Mouse (Mus musculus) CH12.LX (cell line): ENCODE data around the gene Rif1. TPM values are rescaled to one million over a fixed set of nuclear protein-coding genes. Genes with fewer than 3 reads are reported as not detected.

ENCODE experiments used
- DNase-seq: peaks from one replicate; pipeline ENCODE4 v3.0.0-alpha.2; 2013; ENCODE audit errors: extremely low read depth
- H3K27ac ChIP-seq: 2 replicates; pipeline ENCODE4 v1.5.1; 2012; ENCODE audit warnings: low read depth, mild to moderate bottlenecking, control low read depth, moderate library complexity; ENCODE audit not compliant: insufficient read depth
- H3K27me3 ChIP-seq: replicated peaks from 2 replicates; pipeline ENCODE3; 2012; ENCODE audit warnings: inconsistent platforms
- H3K36me3 ChIP-seq, 2 experiments: replicated peaks in 1 of 2; 2 replicates each; pipeline versions ENCODE3 to v1.6.1; 2012; ENCODE audit warnings: inconsistent platforms in 1 of 2, low read length in 1 of 2, mild to moderate bottlenecking in 1 of 2, mixed read lengths in 1 of 2, moderate library complexity in 1 of 2; ENCODE audit not compliant: control insufficient read depth in 1 of 2, insufficient read depth in 1 of 2
- H3K4me1 ChIP-seq, 2 experiments: 2 replicates each; pipeline ENCODE4 v1.6.1; 2012; ENCODE audit warnings: inconsistent platforms in 1 of 2, moderate library complexity in 1 of 2; ENCODE audit not compliant: insufficient read depth in 2 of 2, control insufficient read depth in 1 of 2
- H3K4me2 ChIP-seq: 2 replicates; pipeline ENCODE4 v1.6.1; 2012; ENCODE audit warnings: low read depth, mild to moderate bottlenecking, control low read depth; ENCODE audit not compliant: poor library complexity, insufficient read depth, severe bottlenecking
- H3K4me3 ChIP-seq, 3 experiments: fragments of 150-350 bp in 1 of 3; sonication (generic) in 1 of 3; replicated peaks in 1 of 3; 2 replicates each; pipeline versions ENCODE3 to v1.5.1; 2011 to 2012; ENCODE audit warnings: low read depth in 2 of 3, low read length in 2 of 3, mild to moderate bottlenecking in 2 of 3, moderate library complexity in 2 of 3, control low read depth in 1 of 3, improper control_type of control experiment in 1 of 3, inconsistent platforms in 1 of 3, mixed read lengths in 1 of 3; ENCODE audit not compliant: poor library complexity in 1 of 3
- H3K79me2 ChIP-seq: replicated peaks from 2 replicates; pipeline ENCODE4 v1.6.1; 2012; ENCODE audit warnings: mild to moderate bottlenecking, moderate library complexity; ENCODE audit not compliant: control insufficient read depth, poor library complexity, insufficient read depth, severe bottlenecking; ENCODE audit errors: extremely low read depth
- H3K9ac ChIP-seq: 2 replicates; pipeline ENCODE4 v1.6.1; 2012; ENCODE audit warnings: low read depth, mild to moderate bottlenecking, control low read depth, moderate library complexity; ENCODE audit not compliant: insufficient read depth
- H3K9me3 ChIP-seq: replicated peaks from 2 replicates; pipeline ENCODE3; 2012; ENCODE audit warnings: low read length, inconsistent platforms, mixed read lengths
- BHLHE40 ChIP-seq: IDR thresholded peaks from 2 replicates; pipeline ENCODE4 v1.6.1; 2011; ENCODE audit warnings: mild to moderate bottlenecking, low read depth, low read length, improper control_type of control experiment
- CHD1 ChIP-seq: IDR thresholded peaks from 2 replicates; pipeline ENCODE4 v1.6.1; 2012; ENCODE audit warnings: low read depth, low read length, improper control_type of control experiment, inconsistent platforms
- CHD2 ChIP-seq: IDR thresholded peaks from 2 replicates; pipeline ENCODE4 v1.6.1; 2011; ENCODE audit warnings: low read length, improper control_type of control experiment
- E2F4 ChIP-seq: IDR thresholded peaks from 2 replicates; pipeline ENCODE4 v1.6.1; 2011; ENCODE audit warnings: low read depth, low read length, improper control_type of control experiment; ENCODE audit not compliant: insufficient replicate concordance
- ETS1 ChIP-seq: conservative IDR thresholded peaks from 2 replicates; pipeline ENCODE4 v1.6.1; 2012; ENCODE audit warnings: low read depth, mild to moderate bottlenecking, inconsistent platforms, low read length, improper control_type of control experiment, moderate library complexity
- HCFC1 ChIP-seq: IDR thresholded peaks from 2 replicates; pipeline ENCODE4 v1.6.1; 2012; ENCODE audit warnings: low read depth, mild to moderate bottlenecking, inconsistent platforms, low read length, improper control_type of control experiment
- MAFK ChIP-seq: IDR thresholded peaks from 2 replicates; pipeline ENCODE4 v1.6.1; 2011; ENCODE audit warnings: low read length, improper control_type of control experiment; ENCODE audit not compliant: insufficient replicate concordance
- POLR2AphosphoS2 ChIP-seq: IDR thresholded peaks from 2 replicates; pipeline ENCODE4 v1.6.1; 2011; ENCODE audit warnings: low read depth, low read length, improper control_type of control experiment
- RCOR1 ChIP-seq: conservative IDR thresholded peaks from 2 replicates; pipeline ENCODE4 v1.6.1; 2012; ENCODE audit warnings: low read depth, mild to moderate bottlenecking, inconsistent platforms, low read length, improper control_type of control experiment
- SIN3A ChIP-seq: IDR thresholded peaks from 2 replicates; pipeline ENCODE4 v1.6.1; 2012; ENCODE audit warnings: low read length, improper control_type of control experiment, inconsistent platforms
- USF1 ChIP-seq: IDR thresholded peaks from 2 replicates; pipeline ENCODE4 v1.6.1; 2014; ENCODE audit warnings: low read depth, mild to moderate bottlenecking, inconsistent platforms, low read length, improper control_type of control experiment
- ZC3H11A ChIP-seq: IDR thresholded peaks from 2 replicates; pipeline ENCODE4 v1.6.1; 2012; ENCODE audit warnings: low read depth, mild to moderate bottlenecking, inconsistent platforms, low read length, improper control_type of control experiment
- ZKSCAN1 ChIP-seq: IDR thresholded peaks from 2 replicates; pipeline ENCODE4 v1.6.1; 2012; ENCODE audit warnings: low read depth, inconsistent platforms, low read length, improper control_type of control experiment, borderline replicate concordance
- ZMIZ1 ChIP-seq: IDR thresholded peaks from 2 replicates; pipeline ENCODE4 v1.6.1; 2012; ENCODE audit warnings: low read depth, mild to moderate bottlenecking, inconsistent platforms, low read length, improper control_type of control experiment
- dilution Hi-C: fragments of 300-500 bp; cut with MboI; formaldehyde crosslinking; loops from 2 replicates; pipeline ENCODE4 v1.14.3; 2020; ENCODE audit warnings: low sequenced_read_pairs; ENCODE audit not compliant: extremely low pct_unique_long_range_greater_than_20kb, extremely low pct_ligation_motif_present
- in situ Hi-C: fragments of 300-500 bp; cut with MboI; formaldehyde crosslinking; loops from 3 replicates; pipeline ENCODE4 v1.14.3; 2019; ENCODE audit warnings: low sequenced_read_pairs, low pct_ligation_motif_present, low pct_unique_long_range_greater_than_20kb, mixed read lengths
- polyA plus RNA-seq: library from polyadenylated mRNA; unstranded; fragments of >175 nt; gene quantifications from 2 replicates; pipeline ENCODE4 v1.2.1, GENCODE M21; 2012; ENCODE audit warnings: low read depth; ENCODE audit not compliant: insufficient read length
- total RNA-seq, 2 experiments: library from RNA; depleted of rRNA; stranded (reverse); fragments of 300-350 nt in 1 of 2; fragments of >200 nt in 1 of 2; gene quantifications; 2 replicates each; pipeline ENCODE4 v1.2.3; 2012 to 2014

The Rif1 gene
- total and polyA plus RNA-seq, 3 experiments: 31.7 to 57.7 (median 33.8) TPM

GRCm38 (mm10) chr2:52039083-52039801 lies 33.4 kb upstream of the Rif1 start:
- TF ChIP-seq BHLHE40 (0 out of 2 replicates have a peak, but pooled peaks have one; percentile 6), ZMIZ1 (no peak), SIN3A (no peak)
- TF ChIP-seq, all 38 proteins: peak for 1
- H3K36me3 ChIP-seq: no peaks in the 10 kb centered on the region
- in situ Hi-C loops: no loop called here
- no peak for DNase-seq
- H3K27ac ChIP-seq: no peak overlapping the region
- dilution Hi-C loops: no loop called here
- H3K4me1 ChIP-seq: peaks cover 0 to 8% of the 10 kb centered on the region in 2 experiments; a peak in 1 of 4 replicates
- no peaks in the 10 kb centered on the region for H3K79me2 ChIP-seq
- no peak overlapping the region for H3K4me3 ChIP-seq
- peak overlapping the region; percentile 73; the same call in 1 of the 2 replicates for H3K4me2 ChIP-seq
- H3K27me3 ChIP-seq: no peaks in the 10 kb centered on the region
- no peaks in the 10 kb centered on the region for H3K9me3 ChIP-seq
- H3K9ac ChIP-seq: no peak overlapping the region

GRCm38 (mm10) chr2:52042132-52042531 lies 30.5 kb upstream of the Rif1 start:
- Histone ChIP-seq H3K4me3 (no peak overlapping the region), H3K27ac (no peak overlapping the region), H3K36me3 (no peaks in the 10 kb centered on the region), H3K4me2 (no peak overlapping the region), H3K4me1 (peaks cover 0 to 10% of the 10 kb centered on the region in 2 experiments; a peak in 1 of 4 replicates), H3K9me3 (no peaks in the 10 kb centered on the region), H3K9ac (no peak overlapping the region), H3K27me3 (no peaks in the 10 kb centered on the region), H3K79me2 (no peaks in the 10 kb centered on the region)
- in situ Hi-C loops (no loop called here), dilution Hi-C loops (no loop called here)
- DNase-seq: no peak
- TF ChIP-seq E2F4 (no peak), HCFC1 (no peak), MAFK (no peak), ETS1 (no peak), POLR2AphosphoS2 (no peak), CHD1 (no peak)

- Histone ChIP-seq H3K27me3 (no peaks in the 10 kb centered on the region), H3K4me3 (no peak overlapping the region), H3K4me1 (peaks cover 0 to 10% of the 10 kb centered on the region in 2 experiments; a peak in 1 of 4 replicates), H3K9me3 (no peaks in the 10 kb centered on the region), H3K36me3 (no peaks in the 10 kb centered on the region), H3K9ac (no peak overlapping the region), H3K4me2 (no peak overlapping the region), H3K79me2 (no peaks in the 10 kb centered on the region), H3K27ac (no peak overlapping the region)
- in situ Hi-C loops: no loop called here
- TF ChIP-seq RCOR1 (no peak), ZKSCAN1 (no peak), CHD2 (no peak), USF1 (no peak), ZC3H11A (no peak)
- no peak for DNase-seq
- dilution Hi-C loops: no loop called here
Measured at GRCm38 (mm10) chr2:52042714-52043113, 29.9 kb upstream of the Rif1 start.
